Mouse (Mus musculus): Measurements from ENCODE around the gene Dclre1c.

GRCm38 (mm10) chr2:3474861-3475283 is 50.9 kb downstream of the Dclre1c start, which contains the start of gene Suv39h2:
- no peak for TF ChIP-seq CTCF (conservative IDR thresholded peaks at IDR 0.05; ENCODE audit: low read length)
- TF ChIP-seq POU5F1 (IDR thresholded peaks at IDR 0.05; ENCODE audit: borderline replicate concordance, low read length) = no peak
